Mouse (Mus musculus): ENCODE results near the gene Cp. TPM values are rescaled to one million over a fixed set of nuclear protein-coding genes. Genes with fewer than 3 reads are reported as not detected.
"Not testable (repeated sequence)": the region's sequence is repeated elsewhere in the genome, so short reads cannot be mapped to it uniquely, and the experiment has no call there.

The Cp gene
- polyA plus RNA-seq (2012; rRNA removed) (0.96 and 1.3 TPM in 2 replicates), polyA plus RNA-seq (2014; fragmentation: Nextera tagmentation; extraction: Ambion mirVana) (0.95 and 1.3 TPM in 2 replicates)

DNA sequence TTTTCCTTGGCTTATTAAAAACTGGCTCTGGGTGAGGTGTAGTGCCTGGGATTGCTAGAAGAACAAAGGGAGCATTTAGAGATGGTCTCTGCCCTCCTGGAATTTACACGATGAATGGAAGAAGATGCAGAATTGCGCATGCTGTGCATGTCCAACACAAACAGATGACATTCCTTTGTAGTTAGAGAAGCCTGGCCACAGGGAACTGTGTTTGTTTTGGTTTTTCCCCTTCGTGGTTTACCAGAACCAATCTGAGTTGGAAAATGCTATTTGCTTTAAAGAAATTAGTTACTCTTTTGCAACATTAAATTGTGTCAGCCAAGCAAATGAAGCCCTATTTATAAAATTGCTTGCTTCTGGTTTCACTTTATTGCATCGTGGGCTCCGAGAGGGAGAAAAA is at the start of gene Cp:
Cp (plus strand) TSS at position 170 of the 400 bp plus-strand sequence.
- TF ChIP-seq POLR2A (IDR thresholded peaks at IDR 0.05; ENCODE audit: borderline replicate concordance, extremely low read depth, insufficient read depth, insufficient read length) = no peak
- 35% methylated on average over 5 of the region's 5 CpGs for WGBS
- Histone ChIP-seq H3K36me3 (ENCODE audit: control insufficient read depth, insufficient read depth, low read length) (no peaks in the 10 kb centered on the region), H3K4me1 (ENCODE audit: control insufficient read depth, insufficient read depth, low read length) (peaks cover 6% of the 10 kb centered on the region), H3K27me3 (ENCODE audit: control insufficient read depth, insufficient read depth, low read length) (no peaks in the 10 kb centered on the region), H3K9me3 (ENCODE audit: control insufficient read depth, low read length) (no peaks in the 10 kb centered on the region), H3K4me3 (replicated peaks; ENCODE audit: low read length) (no peak within 1 kb of the TSS), H3K4me2 (replicated peaks; ENCODE audit: low read depth, low read length, severe bottlenecking) (no peak within 1 kb of the TSS), H3K9ac (ENCODE audit: low read depth, low read length, severe bottlenecking) (no peak within 1 kb of the TSS), H3K27ac (replicated peaks; ENCODE audit: low read depth, low read length) (no peak within 1 kb of the TSS)
- ATAC-seq (ENCODE audit: low FRiP score, low read depth) = no peak
- no peak for DNase-seq (ENCODE audit: low spot score)

DNA sequence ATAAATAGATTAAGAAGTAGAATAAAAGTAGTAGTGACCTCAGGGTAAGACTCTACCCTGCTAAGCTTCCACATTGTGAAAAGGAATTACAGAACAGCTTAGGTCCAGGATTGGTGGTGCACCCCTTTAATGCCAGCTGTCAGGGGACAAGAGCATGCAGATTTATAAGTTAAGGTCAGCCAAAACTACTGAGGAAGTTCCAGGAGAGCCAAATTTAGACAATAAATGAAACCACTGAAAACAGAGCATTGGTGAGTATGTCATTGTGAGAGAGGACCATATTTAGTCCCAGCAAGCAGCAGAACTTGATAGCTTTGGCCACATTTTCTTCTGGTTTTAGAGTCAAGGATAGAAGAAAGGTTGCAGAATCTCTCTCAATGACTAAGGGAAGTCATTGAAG is 8.3 kb upstream of the Cp start:
- Histone ChIP-seq H3K4me1 (ENCODE audit: control insufficient read depth, insufficient read depth, low read length) (no peaks in the 10 kb centered on the region), H3K27ac (replicated peaks; ENCODE audit: low read depth, low read length) (no peak overlapping the region), H3K9me3 (ENCODE audit: control insufficient read depth, low read length) (no peaks in the 10 kb centered on the region), H3K36me3 (ENCODE audit: control insufficient read depth, insufficient read depth, low read length) (no peaks in the 10 kb centered on the region), H3K9ac (ENCODE audit: low read depth, low read length, severe bottlenecking) (no peak overlapping the region), H3K4me3 (replicated peaks; ENCODE audit: low read length) (no peak overlapping the region), H3K27me3 (ENCODE audit: control insufficient read depth, insufficient read depth, low read length) (no peaks in the 10 kb centered on the region), H3K4me2 (replicated peaks; ENCODE audit: low read depth, low read length, severe bottlenecking) (no peak overlapping the region)
- TF ChIP-seq POLR2A (IDR thresholded peaks at IDR 0.05; ENCODE audit: borderline replicate concordance, extremely low read depth, insufficient read depth, insufficient read length) = no peak
- DNase-seq (ENCODE audit: low spot score) = no peak
- ATAC-seq (ENCODE audit: low FRiP score, low read depth) = no peak

DNA sequence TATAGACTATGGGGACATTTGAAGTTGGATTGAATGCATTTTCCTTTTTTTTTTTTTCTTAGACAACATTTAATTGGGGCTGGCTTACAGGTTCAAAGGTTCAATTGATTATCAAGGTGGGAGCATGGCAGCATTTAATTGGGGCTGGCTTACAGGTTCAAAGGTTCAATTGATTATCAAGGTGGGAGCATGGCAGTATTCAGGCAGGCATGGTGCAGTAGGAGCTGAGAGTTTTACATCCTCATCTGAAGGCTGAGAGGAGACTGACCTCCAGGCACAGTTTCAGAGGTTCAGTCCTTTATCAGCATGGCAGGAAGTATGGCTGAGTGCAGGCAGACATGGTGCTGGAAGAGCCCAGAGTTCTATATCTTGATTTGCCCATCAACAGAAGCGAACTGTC is 7.5 kb upstream of the Cp start:
- not testable (repeated sequence) for H3K36me3 ChIP-seq (ENCODE audit: control insufficient read depth, insufficient read depth, low read length); H3K9ac ChIP-seq (ENCODE audit: low read depth, low read length, severe bottlenecking); ATAC-seq (ENCODE audit: low FRiP score, low read depth); H3K9me3 ChIP-seq (ENCODE audit: control insufficient read depth, low read length); H3K4me1 ChIP-seq (ENCODE audit: control insufficient read depth, insufficient read depth, low read length); H3K4me3 ChIP-seq (replicated peaks; ENCODE audit: low read length); H3K27ac ChIP-seq (replicated peaks; ENCODE audit: low read depth, low read length); DNase-seq (ENCODE audit: low spot score); H3K4me2 ChIP-seq (replicated peaks; ENCODE audit: low read depth, low read length, severe bottlenecking); H3K27me3 ChIP-seq (ENCODE audit: control insufficient read depth, insufficient read depth, low read length)
- whole genome bisulfite sequencing = 94% methylated on average over 1 of the region's 1 CpGs

- Histone ChIP-seq H3K27me3 (ENCODE audit: control insufficient read depth, insufficient read depth, low read length) (no peaks in the 10 kb centered on the region), H3K9ac (ENCODE audit: low read depth, low read length, severe bottlenecking) (no peak overlapping the region), H3K4me3 (replicated peaks; ENCODE audit: low read length) (no peak overlapping the region), H3K36me3 (ENCODE audit: control insufficient read depth, insufficient read depth, low read length) (no peaks in the 10 kb centered on the region), H3K4me2 (replicated peaks; ENCODE audit: low read depth, low read length, severe bottlenecking) (no peak overlapping the region), H3K4me1 (ENCODE audit: control insufficient read depth, insufficient read depth, low read length) (peaks cover 4% of the 10 kb centered on the region), H3K27ac (replicated peaks; ENCODE audit: low read depth, low read length) (no peak overlapping the region), H3K9me3 (ENCODE audit: control insufficient read depth, low read length) (no peaks in the 10 kb centered on the region)
- no peak for ATAC-seq (ENCODE audit: low FRiP score, low read depth)
- WGBS = 39% methylated on average over 1 of the region's 1 CpGs
- no peak for TF ChIP-seq POLR2A (IDR thresholded peaks at IDR 0.05; ENCODE audit: borderline replicate concordance, extremely low read depth, insufficient read depth, insufficient read length)
- DNase-seq (ENCODE audit: low spot score) = no peak
Measured at GRCm38 (mm10) chr3:19953425-19953824, 3.4 kb upstream of the Cp start.

DNA sequence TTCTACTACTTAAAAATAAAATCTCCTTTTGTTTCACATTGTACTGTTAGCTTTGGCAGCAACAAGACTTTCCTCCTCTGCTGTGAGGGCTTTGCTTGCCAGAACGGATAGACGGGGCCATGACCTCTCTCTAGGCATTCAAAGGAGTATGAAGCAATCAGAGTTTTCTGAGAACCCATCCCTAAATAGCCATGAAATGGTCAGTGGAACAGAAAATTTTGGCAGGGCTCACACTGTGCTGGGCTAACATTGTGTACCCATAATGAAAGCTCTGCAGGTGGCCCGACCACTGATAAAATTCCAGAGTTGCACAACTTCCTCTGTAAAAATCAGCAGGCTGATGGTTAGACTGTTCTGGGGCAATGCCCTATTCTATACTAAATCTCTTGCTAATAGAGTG is 3.0 kb upstream of the Cp start:
- H3K4me2 ChIP-seq (replicated peaks; ENCODE audit: low read depth, low read length, severe bottlenecking) = no peak overlapping the region
- DNase-seq (ENCODE audit: low spot score) (peak; percentile 9), ATAC-seq (ENCODE audit: low FRiP score, low read depth) (no peak)
- TF ChIP-seq POLR2A (IDR thresholded peaks at IDR 0.05; ENCODE audit: borderline replicate concordance, extremely low read depth, insufficient read depth, insufficient read length) = no peak
- no peak overlapping the region for H3K27ac ChIP-seq (replicated peaks; ENCODE audit: low read depth, low read length)
- WGBS = 36% methylated on average over 3 of the region's 3 CpGs
- H3K4me1 ChIP-seq (ENCODE audit: control insufficient read depth, insufficient read depth, low read length) = peaks cover 4% of the 10 kb centered on the region
- no peaks in the 10 kb centered on the region for H3K9me3 ChIP-seq (ENCODE audit: control insufficient read depth, low read length)
- H3K27me3 ChIP-seq (ENCODE audit: control insufficient read depth, insufficient read depth, low read length) = no peaks in the 10 kb centered on the region
- no peak overlapping the region for H3K4me3 ChIP-seq (replicated peaks; ENCODE audit: low read length)
- H3K36me3 ChIP-seq (ENCODE audit: control insufficient read depth, insufficient read depth, low read length) = no peaks in the 10 kb centered on the region
- H3K9ac ChIP-seq (ENCODE audit: low read depth, low read length, severe bottlenecking) = no peak overlapping the region

- no peak overlapping the region for H3K27ac ChIP-seq (replicated peaks; ENCODE audit: low read depth, low read length)
- DNase-seq (ENCODE audit: low spot score) = no peak
- H3K27me3 ChIP-seq (ENCODE audit: control insufficient read depth, insufficient read depth, low read length) = no peaks in the 10 kb centered on the region
- TF ChIP-seq POLR2A (IDR thresholded peaks at IDR 0.05; ENCODE audit: borderline replicate concordance, extremely low read depth, insufficient read depth, insufficient read length) = no peak
- H3K4me3 ChIP-seq (replicated peaks; ENCODE audit: low read length) = no peak overlapping the region
- H3K9me3 ChIP-seq (ENCODE audit: control insufficient read depth, low read length) = no peaks in the 10 kb centered on the region
- peaks cover 6% of the 10 kb centered on the region for H3K4me1 ChIP-seq (ENCODE audit: control insufficient read depth, insufficient read depth, low read length)
- H3K36me3 ChIP-seq (ENCODE audit: control insufficient read depth, insufficient read depth, low read length) = no peaks in the 10 kb centered on the region
- ATAC-seq (ENCODE audit: low FRiP score, low read depth) = no peak
- H3K9ac ChIP-seq (ENCODE audit: low read depth, low read length, severe bottlenecking) = no peak overlapping the region
- no peak overlapping the region for H3K4me2 ChIP-seq (replicated peaks; ENCODE audit: low read depth, low read length, severe bottlenecking)
Measured at GRCm38 (mm10) chr3:19958031-19958430, 1.2 kb downstream of the Cp start.
